Mouse (Mus musculus) midbrain, embryonic 12.5 days (tissue): ENCODE data around the gene Clstn2. TPM values are rescaled to one million over a fixed set of nuclear protein-coding genes. Genes with fewer than 3 reads are reported as not detected.
A peak's percentile ranks its signal among the peaks of the same experiment; 100 is the strongest.

Source experiments
- ATAC-seq: fragments of 200-750 bp; cut with Nextera tagmentation; 2 replicates; pipeline ENCODE4 v1.8.0; 2017; ENCODE audit warnings: low read depth, moderate TSS enrichment, moderate library complexity; ENCODE audit not compliant: low FRiP score
- H3K27ac ChIP-seq: fragments of 300-500 bp; sonication (generic); replicated peaks from 2 replicates; pipeline ENCODE4 v1.5.1; 2016; ENCODE audit warnings: mild to moderate bottlenecking
- H3K27me3 ChIP-seq: fragments of 300-500 bp; sonication (generic); 2 replicates; pipeline ENCODE4 v1.6.1; 2016; ENCODE audit warnings: mild to moderate bottlenecking
- H3K36me3 ChIP-seq: fragments of 300-500 bp; sonication (generic); 2 replicates; pipeline ENCODE4 v1.6.1; 2016
- H3K4me1 ChIP-seq: fragments of 300-500 bp; sonication (generic); 2 replicates; pipeline ENCODE4 v1.6.1; 2016
- H3K4me2 ChIP-seq: fragments of 300-500 bp; sonication (generic); replicated peaks from 2 replicates; pipeline ENCODE4 v1.6.1; 2016; ENCODE audit warnings: mild to moderate bottlenecking, moderate library complexity
- H3K4me3 ChIP-seq: fragments of 300-500 bp; sonication (generic); 2 replicates; pipeline ENCODE4 v1.5.1; 2016; ENCODE audit warnings: mild to moderate bottlenecking
- H3K9ac ChIP-seq: fragments of 300-500 bp; sonication (generic); replicated peaks from 2 replicates; pipeline ENCODE4 v1.6.1; 2016; ENCODE audit warnings: mild to moderate bottlenecking, moderate library complexity
- H3K9me3 ChIP-seq: fragments of 300-500 bp; sonication (generic); 2 replicates; pipeline ENCODE4 v1.6.1; 2016; ENCODE audit warnings: mild to moderate bottlenecking
- WGBS: fragments of 180-500 bp; shearing (Covaris S2); methylation state at CpG from one replicate; pipeline ENCODE4 v1.1.7; 2016; 5-methylcytosine and 5-hydroxymethylcytosine counted together
- polyA plus RNA-seq: library from polyadenylated mRNA; unstranded; fragments of >200 nt; fragmentation: Nextera tagmentation; extraction: Ambion mirVana; gene quantifications from 2 replicates; pipeline ENCODE4 v1.2.1, GENCODE M21; 2016

Clstn2 gene
- polyA plus RNA-seq, 1 experiment from 2014 or later = 3.4 TPM

DNA sequence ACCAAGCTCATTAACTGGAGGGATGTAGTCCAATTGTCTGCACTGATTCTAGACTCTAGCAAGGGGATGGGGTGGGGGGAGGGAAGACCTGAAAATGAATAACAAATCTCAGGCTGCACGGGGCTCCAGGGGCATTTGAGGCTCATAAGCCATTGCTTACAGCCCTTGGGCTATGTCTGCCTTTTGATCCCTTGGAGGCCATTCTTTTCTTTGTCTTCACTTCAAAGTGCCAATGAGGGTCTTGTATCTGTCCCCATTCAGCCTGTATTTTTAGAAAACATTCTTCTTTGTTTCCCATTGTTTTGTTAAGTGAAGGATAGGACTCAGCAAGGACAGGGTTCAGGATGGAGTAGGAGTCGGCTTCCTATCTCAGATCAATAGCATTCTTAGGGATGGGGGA lies 556.0 kb downstream of the Clstn2 start:
- Histone ChIP-seq H3K27me3 (no peaks in the 10 kb centered on the region), H3K9ac (no peak overlapping the region), H3K4me2 (no peak overlapping the region), H3K4me3 (no peak overlapping the region), H3K9me3 (no peaks in the 10 kb centered on the region), H3K27ac (no peak overlapping the region), H3K4me1 (peaks cover 4% of the 10 kb centered on the region; the same call in 1 of the 2 replicates), H3K36me3 (no peaks in the 10 kb centered on the region)
- ATAC-seq = no peak
- 14% methylated on average over 2 of the region's 2 CpGs for WGBS

DNA sequence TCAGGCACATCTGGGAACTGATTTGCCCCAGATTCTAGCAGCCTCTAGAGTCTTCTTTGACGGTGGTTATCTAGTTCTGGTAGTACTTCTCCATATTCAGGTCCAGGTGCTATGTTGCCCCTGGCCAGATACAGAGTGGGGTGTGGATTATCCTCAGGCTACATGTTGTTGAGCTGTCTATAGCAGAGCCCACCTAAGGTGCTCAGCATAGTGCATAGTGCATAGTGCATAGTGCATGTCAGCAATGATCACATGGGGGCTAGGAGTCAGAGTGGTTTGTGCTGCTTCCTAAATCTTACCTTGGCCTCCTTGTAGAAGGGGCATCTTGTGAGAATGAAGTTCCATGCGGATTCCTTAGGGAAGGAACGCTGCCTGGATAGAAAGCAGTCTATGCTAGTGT lies 556.5 kb downstream of the Clstn2 start:
- Histone ChIP-seq H3K27ac (no peak overlapping the region), H3K27me3 (no peaks in the 10 kb centered on the region), H3K9ac (no peak overlapping the region), H3K4me3 (no peak overlapping the region), H3K4me2 (no peak overlapping the region), H3K36me3 (no peaks in the 10 kb centered on the region), H3K4me1 (peaks cover 4% of the 10 kb centered on the region; the same call in 1 of the 2 replicates), H3K9me3 (no peaks in the 10 kb centered on the region)
- WGBS = 89% methylated on average over 3 of the region's 3 CpGs
- ATAC-seq = peak; percentile 54; the same call in 1 of the 2 replicates

DNA sequence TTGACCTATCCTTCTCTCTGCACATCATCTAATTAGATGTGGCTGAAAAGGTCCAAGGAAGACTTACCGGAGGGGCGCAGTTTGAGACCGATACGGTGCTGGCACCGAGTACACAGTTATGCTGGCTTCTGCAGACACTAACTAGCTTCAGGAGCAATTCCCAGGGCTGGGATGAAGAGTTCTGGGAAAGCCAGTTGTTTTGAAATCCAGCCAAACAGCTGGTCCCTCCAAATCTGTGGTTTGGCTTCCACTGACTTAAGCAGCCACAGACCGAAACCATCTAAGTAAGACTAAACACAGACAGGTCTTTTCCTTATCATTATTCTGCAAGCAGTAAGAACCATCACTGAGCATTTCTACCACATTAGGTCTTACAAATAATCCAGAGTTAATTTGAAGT lies 558.1 kb downstream of the Clstn2 start:
- WGBS = 97% methylated on average over 6 of the region's 6 CpGs
- Histone ChIP-seq H3K4me3 (no peak overlapping the region), H3K27me3 (no peaks in the 10 kb centered on the region), H3K9me3 (no peaks in the 10 kb centered on the region), H3K9ac (no peak overlapping the region), H3K27ac (no peak overlapping the region), H3K36me3 (no peaks in the 10 kb centered on the region), H3K4me2 (no peak overlapping the region), H3K4me1 (peaks cover 4% of the 10 kb centered on the region; the same call in 1 of the 2 replicates)
- no peak for ATAC-seq

DNA sequence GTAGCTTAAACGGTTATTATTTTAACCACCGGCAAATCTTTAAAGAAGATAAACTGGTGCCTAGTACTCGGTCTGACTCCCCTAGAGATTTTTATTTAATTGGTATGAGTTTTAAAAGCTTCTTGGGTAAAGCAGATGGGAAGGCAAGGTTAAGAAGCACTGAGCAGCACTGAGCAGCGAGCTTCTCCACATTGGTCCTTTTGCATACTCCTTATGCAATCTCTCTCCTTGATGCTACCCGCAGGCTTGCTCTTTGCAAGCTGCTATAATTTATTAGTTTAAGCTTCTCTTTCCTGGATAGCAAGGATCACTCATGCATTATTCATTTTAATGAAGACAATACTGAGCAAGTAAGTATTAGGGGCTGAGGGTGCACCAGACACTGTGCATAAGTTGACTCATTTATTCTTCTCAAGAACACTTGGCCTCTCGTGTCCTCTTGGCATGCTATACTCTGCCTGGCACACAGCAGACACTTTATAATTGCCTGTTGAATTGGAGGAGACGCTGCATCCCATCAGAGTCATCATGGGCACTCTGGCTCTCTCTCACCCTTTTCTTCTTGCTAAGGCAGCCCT lies 561.9 kb downstream of the Clstn2 start:
- no peaks in the 10 kb centered on the region for H3K9me3 ChIP-seq
- 70% methylated on average over 7 of the region's 7 CpGs for WGBS
- no peak overlapping the region for H3K4me3 ChIP-seq
- H3K9ac ChIP-seq = no peak overlapping the region
- no peak overlapping the region for H3K27ac ChIP-seq
- no peaks in the 10 kb centered on the region for H3K27me3 ChIP-seq
- no peak overlapping the region for H3K4me2 ChIP-seq
- no peaks in the 10 kb centered on the region for H3K36me3 ChIP-seq
- H3K4me1 ChIP-seq = no peaks in the 10 kb centered on the region
- no peak for ATAC-seq

DNA sequence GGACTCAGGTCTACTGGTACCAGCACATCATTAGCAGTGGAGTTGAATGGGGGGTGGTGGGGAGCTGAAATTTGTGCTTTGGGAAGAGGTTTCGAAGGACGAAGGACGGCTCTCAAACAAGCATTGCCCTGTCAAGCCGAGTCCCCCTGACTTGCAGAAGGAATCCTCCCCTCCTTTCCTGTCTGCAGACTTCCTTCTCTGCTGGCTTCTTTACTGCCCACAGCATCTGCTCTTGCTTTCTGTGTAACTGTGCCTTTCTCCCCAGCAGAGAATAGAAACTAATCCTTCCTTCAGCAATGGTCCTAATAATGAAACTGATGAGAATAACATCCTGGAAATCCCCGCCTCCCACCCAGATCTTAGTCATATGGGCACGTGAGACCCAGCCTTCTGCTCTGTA lies 572.5 kb downstream of the Clstn2 start:
- H3K36me3 ChIP-seq = no peaks in the 10 kb centered on the region
- no peaks in the 10 kb centered on the region for H3K9me3 ChIP-seq
- no peak overlapping the region for H3K27ac ChIP-seq
- no peaks in the 10 kb centered on the region for H3K4me1 ChIP-seq
- ATAC-seq = no peak
- no peak overlapping the region for H3K4me3 ChIP-seq
- WGBS = 69% methylated on average over 6 of the region's 6 CpGs
- H3K4me2 ChIP-seq = no peak overlapping the region
- no peaks in the 10 kb centered on the region for H3K27me3 ChIP-seq
- H3K9ac ChIP-seq = no peak overlapping the region

DNA sequence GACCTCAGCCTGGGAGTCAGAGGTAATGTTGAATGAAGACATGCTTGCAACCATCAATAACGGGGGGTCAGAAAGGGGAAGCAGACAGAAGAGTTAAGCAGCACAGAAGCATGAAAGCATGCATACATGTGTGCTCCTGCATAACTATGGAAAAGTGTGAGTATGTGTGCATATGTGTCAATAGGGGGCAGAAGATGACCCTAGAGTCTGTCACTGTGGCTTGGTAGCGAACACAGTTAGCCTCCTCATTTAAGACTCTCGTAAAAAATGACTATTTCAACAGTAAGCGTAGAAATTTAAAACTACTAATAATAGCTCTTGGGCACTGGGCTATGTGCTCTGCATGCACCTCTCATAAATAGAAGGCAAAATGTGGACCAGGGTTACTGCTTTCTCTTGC lies 573.2 kb downstream of the Clstn2 start:
- no peak overlapping the region for H3K9ac ChIP-seq
- H3K4me3 ChIP-seq = no peak overlapping the region
- H3K4me2 ChIP-seq = no peak overlapping the region
- H3K27me3 ChIP-seq = no peaks in the 10 kb centered on the region
- H3K4me1 ChIP-seq = no peaks in the 10 kb centered on the region
- H3K36me3 ChIP-seq = no peaks in the 10 kb centered on the region
- 75% methylated on average over 4 of the region's 4 CpGs for WGBS
- ATAC-seq = no peak
- no peak overlapping the region for H3K27ac ChIP-seq
- H3K9me3 ChIP-seq = no peaks in the 10 kb centered on the region

DNA sequence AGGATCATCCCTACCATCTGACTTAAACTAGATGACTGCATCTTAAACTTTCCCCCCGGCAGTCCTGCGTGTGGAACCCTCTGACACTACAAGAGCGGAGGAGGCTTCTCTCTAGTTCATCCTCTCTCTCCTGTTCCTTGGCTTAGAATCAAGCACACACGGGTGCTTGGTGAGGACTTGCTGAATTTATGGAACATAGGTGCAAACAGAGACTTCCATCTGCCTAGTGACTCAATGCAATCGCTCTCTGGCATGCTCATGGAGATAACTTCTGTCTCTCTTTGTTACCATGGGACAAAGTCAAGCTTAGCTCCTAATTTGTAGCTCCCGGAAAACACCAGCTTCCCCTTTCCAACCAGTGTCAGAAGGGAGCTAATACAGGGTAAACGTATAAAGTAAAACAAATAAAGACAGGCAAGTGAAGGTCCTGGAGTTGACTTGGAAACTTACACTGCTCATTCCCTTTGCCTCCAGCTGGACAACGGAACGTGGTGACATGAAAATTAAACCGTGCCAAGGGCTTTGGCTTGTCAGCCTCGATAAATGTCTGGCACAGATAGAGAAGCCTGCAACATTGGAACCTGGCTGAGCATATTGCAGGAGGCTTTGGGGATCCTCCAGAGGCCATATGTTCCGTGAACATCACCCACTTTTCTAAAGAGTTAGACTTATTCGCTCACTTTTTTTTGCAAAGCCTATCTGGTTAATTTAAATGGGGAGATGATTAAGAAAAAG lies 583.5 kb downstream of the Clstn2 start:
- Histone ChIP-seq H3K9me3 (no peaks in the 10 kb centered on the region), H3K27me3 (no peaks in the 10 kb centered on the region), H3K4me2 (no peak overlapping the region), H3K9ac (no peak overlapping the region), H3K4me3 (no peak overlapping the region), H3K27ac (no peak overlapping the region), H3K4me1 (0 out of 2 replicates have a peak, but pooled peaks cover 2% of the 10 kb centered on the region), H3K36me3 (no peaks in the 10 kb centered on the region)
- 87% methylated on average over 13 of the region's 13 CpGs for WGBS
- ATAC-seq = no peak

DNA sequence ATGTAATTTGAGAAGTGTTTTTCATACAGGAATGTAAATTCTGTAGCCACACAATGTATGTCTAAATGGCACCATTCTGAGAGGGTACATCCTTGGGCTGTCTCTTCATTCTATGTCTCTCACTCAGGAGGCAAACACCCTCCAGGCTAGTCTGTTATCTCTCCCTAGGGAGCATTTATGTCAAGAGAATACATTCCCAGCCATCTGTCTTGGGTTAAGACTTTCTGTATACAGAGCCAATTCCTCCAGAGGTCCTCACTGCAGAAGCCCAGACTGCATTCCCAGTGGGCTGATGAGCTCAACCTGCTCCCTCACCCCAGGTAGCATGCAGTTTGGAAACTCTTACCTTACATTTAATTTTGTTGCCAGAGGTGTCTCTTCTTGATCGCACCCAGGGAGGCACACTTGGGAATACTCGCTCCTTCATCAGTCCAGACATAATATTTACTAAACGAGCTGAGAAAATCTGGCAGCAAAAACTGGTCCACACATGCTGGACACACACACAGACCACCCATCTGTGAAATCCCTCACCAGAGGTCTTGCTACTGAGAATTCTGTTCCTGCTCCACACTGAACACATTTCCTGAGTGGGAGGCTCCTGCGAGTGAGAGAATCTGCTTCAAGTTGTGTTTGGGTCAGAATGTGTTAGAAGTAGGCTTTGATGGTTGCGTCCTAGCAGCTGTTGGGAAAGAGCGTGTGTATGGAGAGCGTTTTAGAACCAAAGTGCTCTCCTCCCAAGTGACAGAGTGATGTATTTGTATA lies 592.9 kb downstream of the Clstn2 start:
- WGBS = 79% methylated on average over 7 of the region's 7 CpGs
- H3K4me1 ChIP-seq = no peaks in the 10 kb centered on the region; the same call in 1 of the 2 replicates
- no peak overlapping the region for H3K4me2 ChIP-seq
- H3K4me3 ChIP-seq = no peak overlapping the region
- H3K27me3 ChIP-seq = no peaks in the 10 kb centered on the region
- no peaks in the 10 kb centered on the region for H3K9me3 ChIP-seq
- no peaks in the 10 kb centered on the region for H3K36me3 ChIP-seq
- H3K9ac ChIP-seq = no peak overlapping the region
- H3K27ac ChIP-seq = no peak overlapping the region
- ATAC-seq = no peak

DNA sequence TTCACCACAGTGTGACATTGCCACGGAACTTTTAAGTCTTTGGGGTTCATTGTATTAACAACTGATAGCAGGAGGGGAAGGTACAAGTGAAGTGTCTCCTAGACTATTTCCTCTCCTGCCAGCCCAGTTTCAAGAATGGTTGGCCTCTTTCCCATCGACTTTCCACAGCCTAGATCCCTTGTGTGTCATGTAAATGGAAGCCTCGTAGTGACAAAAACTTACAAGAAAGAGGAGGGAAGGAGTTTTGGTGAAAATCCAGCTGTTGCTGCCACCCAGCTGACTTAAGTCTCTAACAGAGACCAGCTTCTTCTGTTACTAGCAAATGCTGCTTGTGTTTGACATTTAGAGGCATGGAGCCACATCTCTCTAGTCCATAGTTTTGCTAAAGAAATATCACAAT lies 598.3 kb downstream of the Clstn2 start:
- Histone ChIP-seq H3K4me3 (no peak overlapping the region), H3K9ac (no peak overlapping the region), H3K27me3 (no peaks in the 10 kb centered on the region), H3K36me3 (no peaks in the 10 kb centered on the region), H3K4me2 (no peak overlapping the region), H3K4me1 (no peaks in the 10 kb centered on the region), H3K27ac (no peak overlapping the region), H3K9me3 (0 out of 2 replicates have a peak, but pooled peaks cover 3% of the 10 kb centered on the region)
- WGBS = 63% methylated on average over 3 of the region's 3 CpGs
- ATAC-seq = no peak

DNA sequence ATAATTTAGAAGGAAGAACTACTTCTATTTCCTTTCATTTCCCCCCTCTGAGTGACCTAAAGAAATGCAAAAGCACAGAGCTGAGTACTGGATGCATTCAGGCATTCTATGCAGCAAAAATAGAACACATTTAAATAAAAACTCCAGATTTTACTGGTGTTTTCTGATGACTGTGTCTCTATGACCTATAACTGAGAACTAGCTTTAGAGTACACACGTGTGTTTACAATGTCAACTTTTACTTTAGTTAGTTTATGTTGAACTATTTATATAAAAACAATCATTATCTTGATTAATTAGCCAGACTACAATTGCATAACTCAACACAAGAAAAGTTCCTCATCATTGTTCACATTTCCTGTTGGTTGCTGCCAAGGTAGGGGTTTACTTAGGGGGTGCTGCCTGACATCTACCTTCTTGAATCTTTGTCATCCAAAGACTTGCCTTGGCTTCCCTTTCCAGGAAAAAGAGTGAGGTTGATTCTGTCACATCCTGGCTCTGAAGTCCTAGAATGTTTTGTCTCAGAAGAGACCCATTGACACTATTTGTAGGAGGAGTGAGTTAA lies 603.0 kb downstream of the Clstn2 start:
- Histone ChIP-seq H3K4me3 (no peak overlapping the region), H3K27me3 (no peaks in the 10 kb centered on the region), H3K9ac (no peak overlapping the region), H3K4me1 (no peaks in the 10 kb centered on the region), H3K9me3 (0 out of 2 replicates have a peak, but pooled peaks cover 3% of the 10 kb centered on the region), H3K27ac (no peak overlapping the region), H3K36me3 (no peaks in the 10 kb centered on the region), H3K4me2 (no peak overlapping the region)
- no peak for ATAC-seq
- WGBS = 86% methylated on average over 1 of the region's 1 CpGs

DNA sequence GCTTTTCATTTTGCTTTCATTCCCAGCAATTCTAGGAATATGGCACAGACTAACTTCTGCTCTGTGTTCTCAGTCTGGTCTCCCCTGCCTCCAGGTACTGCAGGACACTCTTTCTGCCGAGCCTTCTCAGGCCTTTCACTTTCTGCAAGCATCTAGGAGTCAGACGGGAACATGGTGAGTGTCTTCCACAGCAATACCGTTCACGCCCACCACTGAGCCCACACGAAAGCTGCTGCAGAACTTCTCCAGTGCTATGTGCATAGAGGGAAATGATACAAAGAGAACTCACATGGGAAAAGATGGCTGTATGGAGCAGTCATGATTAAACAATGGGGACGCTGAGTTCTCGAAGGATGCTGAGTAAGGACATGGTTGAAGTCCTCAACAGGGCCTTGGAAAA lies 604.9 kb downstream of the Clstn2 start:
- ATAC-seq = no peak

DNA sequence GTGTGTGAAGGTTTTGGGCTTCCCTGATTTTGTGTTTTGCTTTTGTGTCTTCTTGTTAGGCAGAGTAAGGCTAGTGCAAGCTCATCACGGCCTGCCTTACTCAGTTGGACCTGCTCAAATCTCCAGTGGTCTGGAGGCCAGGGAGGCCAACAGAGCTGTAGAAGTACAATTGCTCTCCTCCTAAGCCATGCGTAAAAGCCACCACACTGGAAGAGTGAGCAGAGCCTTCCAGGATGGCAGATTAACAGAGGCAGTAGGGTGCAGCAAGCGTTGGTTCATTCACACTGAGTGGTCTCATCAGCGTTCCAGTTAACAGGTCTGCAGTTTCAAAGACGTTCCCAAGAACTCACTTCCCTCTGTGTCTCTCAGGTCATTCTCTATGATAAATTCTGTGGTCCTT lies 612.1 kb downstream of the Clstn2 start:
- no peak for ATAC-seq
- H3K4me2 ChIP-seq = no peak overlapping the region
- no peaks in the 10 kb centered on the region for H3K36me3 ChIP-seq
- no peaks in the 10 kb centered on the region for H3K9me3 ChIP-seq
- no peak overlapping the region for H3K27ac ChIP-seq
- 55% methylated on average over 5 of the region's 5 CpGs for WGBS
- no peaks in the 10 kb centered on the region for H3K4me1 ChIP-seq
- no peak overlapping the region for H3K4me3 ChIP-seq
- H3K27me3 ChIP-seq = no peaks in the 10 kb centered on the region
- H3K9ac ChIP-seq = no peak overlapping the region

More for the DNA sequence above, 604.9 kb downstream of the Clstn2 start:
- 89% methylated on average over 7 of the region's 7 CpGs for WGBS
- Histone ChIP-seq H3K36me3 (no peaks in the 10 kb centered on the region), H3K27me3 (no peaks in the 10 kb centered on the region), H3K27ac (no peak overlapping the region), H3K4me1 (no peaks in the 10 kb centered on the region), H3K4me2 (no peak overlapping the region), H3K9ac (no peak overlapping the region), H3K4me3 (no peak overlapping the region), H3K9me3 (0 out of 2 replicates have a peak, but pooled peaks cover 2% of the 10 kb centered on the region)
